Mouse (Mus musculus) MEL (cell line): ENCODE results near the gene Rnase10.

Experiments
- CTCF ChIP-seq, 3 experiments: IDR thresholded peaks in 2 of 3; conservative IDR thresholded peaks in 1 of 3; 2 replicates each; pipeline ENCODE4 v1.5.1; 2011 to 2012; ENCODE audit warnings: low read length in 3 of 3, low read depth in 2 of 3, mild to moderate bottlenecking in 2 of 3, improper control_type of control experiment in 1 of 3, inconsistent platforms in 1 of 3, mixed read lengths in 1 of 3, moderate library complexity in 1 of 3; ENCODE audit not compliant: control insufficient read depth in 1 of 3, insufficient read depth in 1 of 3, poor library complexity in 1 of 3, severe bottlenecking in 1 of 3
- TBP ChIP-seq: IDR thresholded peaks from 2 replicates; pipeline ENCODE4 v1.8.0; 2011; ENCODE audit warnings: low read depth, low read length, improper control_type of control experiment
- ZC3H11A ChIP-seq: IDR thresholded peaks from 2 replicates; pipeline ENCODE4 v1.6.1; 2012; ENCODE audit warnings: low read depth, mild to moderate bottlenecking, inconsistent platforms, low read length, improper control_type of control experiment
- ZNF384 ChIP-seq: IDR thresholded peaks from 2 replicates; pipeline ENCODE4 v1.6.1; 2012; ENCODE audit warnings: low read depth, mild to moderate bottlenecking, inconsistent platforms, low read length, improper control_type of control experiment

DNA sequence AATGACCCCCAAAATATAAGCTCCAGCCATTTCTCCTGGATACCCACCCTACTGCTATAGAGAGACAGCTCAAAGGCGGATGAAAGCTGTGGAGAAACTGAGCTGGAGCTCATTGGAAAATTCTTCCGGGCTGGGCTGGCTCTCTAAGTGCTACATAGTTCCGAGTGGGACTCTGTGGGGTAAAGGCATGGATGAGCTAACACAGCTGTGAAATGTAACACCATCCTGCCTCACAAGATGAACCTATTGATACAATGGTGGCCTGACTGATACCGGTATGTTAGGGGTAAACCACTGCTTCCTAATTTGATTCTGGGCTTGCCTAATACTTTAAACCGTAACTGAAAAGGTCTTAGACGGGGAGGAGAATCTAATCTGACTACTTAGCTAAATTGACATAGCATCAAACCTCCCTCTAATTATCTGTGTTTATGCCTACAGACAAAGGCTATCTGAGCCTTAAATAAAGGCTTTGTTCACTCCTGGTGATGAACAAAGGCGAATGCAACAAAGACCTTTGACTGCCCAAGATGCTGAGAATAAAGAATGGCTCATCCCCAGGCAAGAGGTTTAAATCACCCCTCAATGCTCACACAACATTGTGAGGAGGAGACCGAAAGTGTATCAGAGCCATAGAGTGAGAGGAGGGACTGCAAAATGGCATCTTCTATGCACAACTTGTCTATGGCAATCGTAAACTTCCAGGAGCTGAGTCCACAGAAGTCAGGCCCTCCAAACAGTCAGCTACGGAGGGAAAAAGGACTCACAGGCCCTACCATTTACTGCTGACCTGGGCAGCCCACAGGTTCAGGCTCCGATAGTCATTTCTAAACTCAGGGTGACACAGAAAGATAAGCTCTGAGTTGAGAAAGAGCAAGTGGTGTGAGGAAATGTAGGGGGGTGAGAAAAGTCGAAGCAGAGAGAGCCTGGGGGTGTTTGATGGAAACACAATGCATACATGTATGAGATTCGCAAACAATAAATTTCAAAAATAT is 47.0 kb downstream of the Rnase10 start:
- no peak for TF ChIP-seq TBP
- no peak for TF ChIP-seq ZNF384
- no peak for TF ChIP-seq ZC3H11A
- TF ChIP-seq CTCF (IDR thresholded peaks at IDR 0.05 in 2 of 3, conservative IDR thresholded peaks at IDR 0.05 in 1 of 3; ENCODE audit: control insufficient read depth in 1 of 3, insufficient read depth in 1 of 3, low read depth in 2 of 3, low read length in 3 of 3, poor library complexity in 1 of 3, severe bottlenecking in 1 of 3), result no peak
